In genomic region chr11:58314069-58314468, GRCm38 (mm10) we compare ENCODE assay signal across 24 mouse cellular contexts. TPM values are rescaled to one million over a fixed set of nuclear protein-coding genes. Genes with fewer than 3 reads are reported as not detected.
DNase-seq lines count a peak whose midpoint lies in the region; ATAC-seq and TF ChIP-seq lines count a peak whose summit lies in the region.
"Had no signal": no experiment of that assay in that cellular context is flagged by ENCODE, and none has a peak within 500 bp of the region (broad histone marks: within the 10 kb centered on the region; RNA-seq: fewer than 3 reads in every experiment).

No protein-coding gene starts in this region.

- no peak for TF ChIP-seq EP300 in lung, postnatal 0 days (IDR thresholded peaks at IDR 0.05)

- TF ChIP-seq CTCF in left cerebral cortex, adult 2 months (IDR thresholded peaks at IDR 0.05), result no peak
- no peak for TF ChIP-seq CTCF in lung, postnatal 0 days (IDR thresholded peaks at IDR 0.05)

- H3K4me3 ChIP-seq in left cerebral cortex, adult 2 months, result no peak overlapping the region
- H3K4me3 ChIP-seq in lung, postnatal 0 days (ENCODE audit: low read depth, low read length), result no peak overlapping the region
- H3K4me3 ChIP-seq: embryonic facial prominence, embryonic 13.5 days; liver, embryonic 12.5 days; midbrain, embryonic 12.5 days; stomach, embryonic 15.5 days had no signal

- no peaks in the 10 kb centered on the region for H3K9me3 ChIP-seq in lung, postnatal 0 days (ENCODE audit: low read length)
- H3K9me3 ChIP-seq: embryonic facial prominence, embryonic 13.5 days; liver, embryonic 12.5 days; midbrain, embryonic 12.5 days; stomach, embryonic 15.5 days had no signal

- intact Hi-C loops in left cerebral cortex, postnatal 25 days (cut with DNase I), result no loop called here
- intact Hi-C loops in left cerebral cortex, adult 2 months (cut with DNase I), result no loop called here

- peaks cover 7% of the 10 kb centered on the region; the same call in 1 of the 2 replicates for H3K36me3 ChIP-seq in lung, postnatal 0 days (ENCODE audit: insufficient read depth, low read length)

- no peak for DNase-seq in frontal cortex, adult 2 months (ENCODE audit: extremely low spot score in 1 of 2, low spot score in 1 of 2)
- DNase-seq in left cerebral cortex, postnatal 25 days (ENCODE audit: low spot score in 2 of 2), result peak; percentile 13 to 48
- no peak for DNase-seq in left cerebral cortex, adult 2 months (ENCODE audit: extremely low spot score in 1 of 2, low spot score in 2 of 2)
- peak; percentile 63 for DNase-seq in brain, adult 2 months (ENCODE audit: low read depth, low spot score)
- DNase-seq in cerebellum, postnatal 14 days, result peak; percentile 72 to 78
- no peak for DNase-seq in lung, postnatal 0 days (ENCODE audit: low spot score)
- DNase-seq: forebrain, postnatal 0 days; heart, adult 18-20 months; lung, embryonic 14.5 days; thymus, postnatal 25 days had no signal

- WGBS in lung, postnatal 0 days, result 84% methylated on average over 6 of the region's 6 CpGs

- no peak overlapping the region for H3K9ac ChIP-seq in lung, postnatal 0 days (replicated peaks; ENCODE audit: low read depth)
- H3K9ac ChIP-seq: embryonic facial prominence, embryonic 13.5 days; forebrain, postnatal 0 days; liver, embryonic 12.5 days; lung, embryonic 14.5 days; midbrain, embryonic 12.5 days; stomach, embryonic 15.5 days had no signal

- no peak overlapping the region for H3K4me2 ChIP-seq in lung, postnatal 0 days (replicated peaks; ENCODE audit: low read depth, low read length)
- H3K4me2 ChIP-seq: embryonic facial prominence, embryonic 13.5 days; liver, embryonic 12.5 days; lung, embryonic 14.5 days; midbrain, embryonic 12.5 days; stomach, embryonic 15.5 days had no signal

- H3K4me1 ChIP-seq in lung, postnatal 0 days (ENCODE audit: insufficient read depth, low read depth, low read length), result no peaks in the 10 kb centered on the region
- H3K4me1 ChIP-seq: embryonic facial prominence, embryonic 13.5 days; liver, embryonic 12.5 days; midbrain, embryonic 12.5 days; stomach, embryonic 15.5 days had no signal

- ATAC-seq in frontal cortex, adult (ENCODE audit: low TSS enrichment), result peak; percentile 45; the same call in 1 of the 2 replicates
- no peak for ATAC-seq in lung, postnatal 0 days
- ATAC-seq: forebrain, postnatal 0 days; intestine, embryonic 16.5 days; liver, embryonic 12.5 days had no signal

- no peaks in the 10 kb centered on the region for H3K27me3 ChIP-seq in lung, postnatal 0 days (replicated peaks; ENCODE audit: insufficient read depth, low read length)
- H3K27me3 ChIP-seq: embryonic facial prominence, embryonic 13.5 days; liver, embryonic 12.5 days; stomach, embryonic 15.5 days had no signal

- no peak overlapping the region for H3K27ac ChIP-seq in left cerebral cortex, adult 2 months
- H3K27ac ChIP-seq in lung, postnatal 0 days (ENCODE audit: low read length), result no peak overlapping the region
- H3K27ac ChIP-seq: embryonic facial prominence, embryonic 13.5 days; kidney, postnatal 0 days; liver, embryonic 12.5 days; macrophage; midbrain, embryonic 12.5 days; stomach, embryonic 15.5 days had no signal

RNA-seq across cellular contexts. Expression of gene Zfp692, which starts 7.2 kb away (rescaled TPM):
- polyA plus RNA-seq in frontal cortex, adult 2 months (2012; rRNA removed), result 59.6 and 63.7 TPM in 2 replicates
- 10 to 100 TPM; 20.9 to 24.2 TPM for total RNA-seq in left cerebral cortex, postnatal 25 days (2021)
- total RNA-seq in left cerebral cortex, adult 2 months (2021), result 10 to 100 TPM; 31.4 to 31.9 TPM
- polyA plus RNA-seq in lung, postnatal 0 days (2015; fragmentation: Nextera tagmentation; extraction: Ambion mirVana), result 5.6 and 7.1 TPM in 2 replicates

RNA-seq across cellular contexts. Expression of gene Zfp672, which starts 16.1 kb away (rescaled TPM):
- 50.1 and 52.2 TPM in 2 replicates for polyA plus RNA-seq in frontal cortex, adult 2 months (2012; rRNA removed)
- total RNA-seq in left cerebral cortex, postnatal 25 days (2021), result 10 to 100 TPM; 47.2 to 52.2 TPM
- 10 to 100 TPM; 46.2 to 49.7 TPM for total RNA-seq in left cerebral cortex, adult 2 months (2021)
- 32.0 and 34.7 TPM in 2 replicates for polyA plus RNA-seq in lung, postnatal 0 days (2015; fragmentation: Nextera tagmentation; extraction: Ambion mirVana)

RNA-seq across cellular contexts. Expression of gene Sh3bp5l, which starts 16.5 kb away (rescaled TPM):
- polyA plus RNA-seq in frontal cortex, adult 2 months (2012; rRNA removed), result 39.9 and 40.8 TPM in 2 replicates
- 10 to 100 TPM; 62.2 to 62.5 TPM for total RNA-seq in left cerebral cortex, postnatal 25 days (2021)
- total RNA-seq in left cerebral cortex, adult 2 months (2021), result 10 to 100 TPM; 53.5 to 59.2 TPM
- 33.7 and 38.0 TPM in 2 replicates for polyA plus RNA-seq in lung, postnatal 0 days (2015; fragmentation: Nextera tagmentation; extraction: Ambion mirVana)

RNA-seq across cellular contexts. Expression of gene 4930438A08Rik, which starts 39.5 kb away (rescaled TPM):
- not detected in 2 replicates for polyA plus RNA-seq in frontal cortex, adult 2 months (2012; rRNA removed)
- not detected for total RNA-seq in left cerebral cortex, postnatal 25 days (2021)
- total RNA-seq in left cerebral cortex, adult 2 months (2021), result not detected
- 0.16 and 0.17 TPM in 2 replicates for polyA plus RNA-seq in lung, postnatal 0 days (2015; fragmentation: Nextera tagmentation; extraction: Ambion mirVana)
- total RNA-seq: adrenal gland, adult 18-20 months; forebrain, postnatal 0 days; gastrocnemius, adult 8-10 months; heart, adult 18-20 months; layer of hippocampus, postnatal 14 days; neutrophil, adult 5-6 weeks had no signal
- polyA plus RNA-seq: embryonic facial prominence, embryonic 13.5 days; forebrain, postnatal 0 days; hindbrain, embryonic 11.5 days; intestine, embryonic 16.5 days; limb, embryonic 11.5 days; lung, embryonic 14.5 days had no signal

Comparison
In these comparisons a context has a peak if more than half of its experiments do, and no peak if none do; other contexts are left out.
1. DNase-seq: peak in left cerebral cortex, postnatal 25 days (2 of 2), brain, adult 2 months (single experiment) and cerebellum, postnatal 14 days (2 of 2); none in frontal cortex, adult 2 months (0 of 2), left cerebral cortex, adult 2 months (0 of 2) and lung, postnatal 0 days (single experiment).